Mouse (Mus musculus): ENCODE data around the gene Satb2. TPM values are rescaled to one million over a fixed set of nuclear protein-coding genes. Genes with fewer than 3 reads are reported as not detected.

Gene Satb2
- polyA plus RNA-seq, 1 experiment from 2014 or later, result 1.2 TPM

DNA sequence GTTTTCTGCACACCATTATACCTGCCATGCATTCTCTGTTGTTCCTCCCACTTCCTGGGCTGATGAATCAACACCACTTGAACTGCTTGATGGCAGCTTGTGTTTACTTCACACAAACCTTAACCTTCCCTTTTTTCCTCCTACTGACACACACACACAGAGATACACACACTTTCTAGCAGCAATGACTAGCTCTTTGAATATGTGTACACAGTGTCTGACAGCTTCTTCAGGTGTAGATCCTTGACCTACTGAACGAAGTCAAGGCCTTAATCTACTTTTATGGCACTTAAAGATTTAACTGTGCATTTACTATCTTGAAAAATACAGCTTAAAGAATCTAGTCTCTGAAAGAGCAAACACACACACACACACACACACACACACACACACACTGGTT lies 89.5 kb downstream of the Satb2 start:
- DNase-seq (ENCODE audit: low spot score, missing footprints) (no peak), ATAC-seq (ENCODE audit: low FRiP score) (no peak)
- Histone ChIP-seq H3K9ac (ENCODE audit: low read length) (no peak overlapping the region), H3K27me3 (ENCODE audit: control insufficient read depth, insufficient read depth, low read length) (no peaks in the 10 kb centered on the region), H3K27ac (ENCODE audit: low read depth, low read length) (no peak overlapping the region), H3K9me3 (ENCODE audit: control insufficient read depth, low read length) (no peaks in the 10 kb centered on the region), H3K4me1 (ENCODE audit: control insufficient read depth, insufficient read depth, low read length) (no peaks in the 10 kb centered on the region), H3K36me3 (ENCODE audit: control insufficient read depth, insufficient read depth, low read length) (no peaks in the 10 kb centered on the region), H3K4me2 (no peak overlapping the region), H3K4me3 (ENCODE audit: low read depth, low read length) (no peak overlapping the region)
- 78% methylated on average over 1 of the region's 1 CpGs for WGBS

DNA sequence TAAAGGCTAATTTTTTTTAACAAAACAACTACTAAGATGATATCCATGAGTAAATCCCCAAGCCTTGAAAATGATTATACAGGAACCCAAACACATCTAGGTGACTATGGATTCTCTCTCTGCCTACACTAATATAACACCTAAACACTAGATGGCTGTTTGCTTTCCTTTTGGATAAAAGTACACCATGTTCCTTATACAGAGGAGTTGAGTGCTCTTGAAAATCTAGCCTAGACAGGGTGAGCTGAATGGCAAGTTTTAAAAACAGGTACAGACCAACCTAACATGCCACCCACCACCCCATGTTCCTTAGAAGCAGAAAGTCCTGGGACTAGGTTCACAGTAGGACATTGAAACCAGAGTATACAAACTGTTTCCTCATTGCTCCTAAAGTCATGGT lies 90.9 kb downstream of the Satb2 start:
- H3K4me2 ChIP-seq, result no peak overlapping the region
- ATAC-seq (ENCODE audit: low FRiP score), result no peak

DNA sequence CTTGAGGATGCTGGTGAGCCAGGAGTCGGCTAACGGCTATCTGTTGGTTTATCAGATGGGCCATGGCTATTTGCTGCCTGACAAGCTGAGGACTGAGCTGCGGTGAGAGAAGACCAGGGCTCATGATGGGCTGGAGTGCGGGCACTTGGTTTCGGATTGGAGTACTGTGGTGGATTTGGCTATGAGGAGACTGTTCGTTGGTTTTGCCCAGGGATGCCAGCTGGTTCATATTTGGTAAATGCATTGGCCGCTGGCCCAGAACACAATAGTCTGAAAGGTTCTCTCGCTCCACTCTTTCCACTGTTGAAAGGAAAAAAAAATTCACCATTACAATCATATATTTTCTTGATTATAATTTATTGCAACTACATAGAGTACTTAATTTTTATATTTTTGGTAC lies 107.0 kb downstream of the Satb2 start:
- H3K9ac ChIP-seq (ENCODE audit: low read length), result no peak overlapping the region
- no peak overlapping the region for H3K4me2 ChIP-seq
- no peak overlapping the region for H3K4me3 ChIP-seq (ENCODE audit: low read depth, low read length)
- no peaks in the 10 kb centered on the region for H3K36me3 ChIP-seq (ENCODE audit: control insufficient read depth, insufficient read depth, low read length)
- H3K27ac ChIP-seq (ENCODE audit: low read depth, low read length), result no peak overlapping the region
- no peaks in the 10 kb centered on the region; the same call in 1 of the 2 replicates for H3K4me1 ChIP-seq (ENCODE audit: control insufficient read depth, insufficient read depth, low read length)
- no peak for DNase-seq (ENCODE audit: low spot score, missing footprints)
- H3K27me3 ChIP-seq (ENCODE audit: control insufficient read depth, insufficient read depth, low read length), result no peaks in the 10 kb centered on the region
- 97% methylated on average over 8 of the region's 8 CpGs for WGBS
- no peaks in the 10 kb centered on the region for H3K9me3 ChIP-seq (ENCODE audit: control insufficient read depth, low read length)
- ATAC-seq (ENCODE audit: low FRiP score), result no peak

More for the DNA sequence above, 90.9 kb downstream of the Satb2 start:
- Histone ChIP-seq H3K9me3 (ENCODE audit: control insufficient read depth, low read length) (no peaks in the 10 kb centered on the region), H3K36me3 (ENCODE audit: control insufficient read depth, insufficient read depth, low read length) (no peaks in the 10 kb centered on the region), H3K4me1 (ENCODE audit: control insufficient read depth, insufficient read depth, low read length) (no peaks in the 10 kb centered on the region), H3K4me3 (ENCODE audit: low read depth, low read length) (no peak overlapping the region), H3K27ac (ENCODE audit: low read depth, low read length) (no peak overlapping the region), H3K9ac (ENCODE audit: low read length) (no peak overlapping the region), H3K27me3 (ENCODE audit: control insufficient read depth, insufficient read depth, low read length) (no peaks in the 10 kb centered on the region)
- DNase-seq (ENCODE audit: low spot score, missing footprints), result no peak

DNA sequence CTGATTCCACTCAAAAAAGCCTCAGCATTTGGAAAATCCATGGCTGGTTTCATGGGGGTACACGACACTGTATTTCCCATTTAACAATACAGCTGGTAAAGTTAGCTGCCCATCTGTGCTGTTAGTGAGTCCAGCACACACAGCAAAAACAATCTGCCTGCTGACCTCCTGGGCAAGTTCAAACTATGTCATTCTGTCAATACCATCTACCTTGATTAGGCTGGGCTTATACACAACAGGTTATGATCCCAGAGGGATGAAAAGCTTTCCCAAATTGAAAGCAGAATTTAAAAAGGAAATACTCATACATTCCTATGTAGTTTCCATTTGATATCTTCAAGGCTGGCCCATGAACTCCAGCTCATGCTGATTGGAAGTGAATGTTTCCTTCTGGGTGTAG lies 113.2 kb downstream of the Satb2 start:
- Histone ChIP-seq H3K27me3 (ENCODE audit: control insufficient read depth, insufficient read depth, low read length) (no peaks in the 10 kb centered on the region), H3K27ac (ENCODE audit: low read depth, low read length) (no peak overlapping the region), H3K4me2 (no peak overlapping the region), H3K9me3 (ENCODE audit: control insufficient read depth, low read length) (no peaks in the 10 kb centered on the region), H3K4me3 (ENCODE audit: low read depth, low read length) (no peak overlapping the region), H3K9ac (ENCODE audit: low read length) (no peak overlapping the region), H3K36me3 (ENCODE audit: control insufficient read depth, insufficient read depth, low read length) (no peaks in the 10 kb centered on the region), H3K4me1 (ENCODE audit: control insufficient read depth, insufficient read depth, low read length) (no peaks in the 10 kb centered on the region; the same call in 1 of the 2 replicates)
- ATAC-seq (ENCODE audit: low FRiP score), result no peak
- no peak for DNase-seq (ENCODE audit: low spot score, missing footprints)
- WGBS, result 85% methylated on average over 1 of the region's 1 CpGs

DNA sequence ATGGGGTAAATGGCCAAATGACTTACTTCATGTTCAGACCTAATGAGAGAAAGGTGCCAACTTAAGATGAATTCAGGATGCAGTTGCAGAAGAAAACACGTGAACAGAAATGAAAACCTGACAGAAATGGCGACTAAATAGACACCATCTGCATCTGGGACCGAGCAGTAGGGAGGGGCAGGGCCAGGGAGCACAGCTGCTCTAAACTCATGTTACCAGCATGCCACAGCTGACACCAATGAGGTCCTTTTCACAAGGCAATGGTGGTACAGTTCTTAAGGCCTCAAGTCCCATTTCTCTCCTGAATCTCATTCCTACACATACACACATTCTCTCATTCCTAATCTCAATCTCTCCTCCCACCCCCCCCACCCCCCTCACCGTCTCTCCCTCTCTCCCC lies 115.7 kb downstream of the Satb2 start:
- Histone ChIP-seq H3K4me1 (ENCODE audit: control insufficient read depth, insufficient read depth, low read length) (no peaks in the 10 kb centered on the region; the same call in 1 of the 2 replicates), H3K4me3 (ENCODE audit: low read depth, low read length) (no peak overlapping the region), H3K36me3 (ENCODE audit: control insufficient read depth, insufficient read depth, low read length) (no peaks in the 10 kb centered on the region), H3K9me3 (ENCODE audit: control insufficient read depth, low read length) (no peaks in the 10 kb centered on the region), H3K27me3 (ENCODE audit: control insufficient read depth, insufficient read depth, low read length) (no peaks in the 10 kb centered on the region), H3K4me2 (no peak overlapping the region), H3K9ac (ENCODE audit: low read length) (no peak overlapping the region), H3K27ac (ENCODE audit: low read depth, low read length) (no peak overlapping the region)
- no peak for ATAC-seq (ENCODE audit: low FRiP score)
- WGBS, result 68% methylated on average over 4 of the region's 4 CpGs
- no peak for DNase-seq (ENCODE audit: low spot score, missing footprints)

DNA sequence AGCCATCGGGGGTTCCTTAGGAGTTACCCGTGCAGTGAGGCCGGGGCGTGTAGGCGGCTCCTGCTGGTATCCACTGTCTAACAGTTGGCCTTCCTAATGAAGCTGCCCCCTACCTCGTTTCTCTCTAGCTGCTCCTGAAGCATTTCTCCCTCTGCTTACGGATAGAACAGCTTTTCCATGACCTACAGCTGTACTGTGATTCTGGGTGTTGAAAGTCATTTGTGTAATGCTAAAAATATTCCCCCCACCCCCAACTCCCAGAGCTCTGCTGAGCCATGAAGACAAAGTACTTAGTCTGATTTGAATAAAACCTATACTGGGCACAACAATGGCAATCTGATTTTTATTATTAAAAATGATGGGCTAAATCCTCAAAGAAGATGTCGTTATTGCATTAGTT lies 121.2 kb downstream of the Satb2 start:
- H3K9me3 ChIP-seq (ENCODE audit: control insufficient read depth, low read length), result no peaks in the 10 kb centered on the region
- H3K27ac ChIP-seq (ENCODE audit: low read depth, low read length), result no peak overlapping the region
- ATAC-seq (ENCODE audit: low FRiP score), result no peak
- H3K36me3 ChIP-seq (ENCODE audit: control insufficient read depth, insufficient read depth, low read length), result no peaks in the 10 kb centered on the region
- H3K4me3 ChIP-seq (ENCODE audit: low read depth, low read length), result no peak overlapping the region
- H3K4me1 ChIP-seq (ENCODE audit: control insufficient read depth, insufficient read depth, low read length), result no peaks in the 10 kb centered on the region
- no peak for DNase-seq (ENCODE audit: low spot score, missing footprints)
- WGBS, result 87% methylated on average over 8 of the region's 8 CpGs
- no peak overlapping the region for H3K9ac ChIP-seq (ENCODE audit: low read length)
- H3K27me3 ChIP-seq (ENCODE audit: control insufficient read depth, insufficient read depth, low read length), result no peaks in the 10 kb centered on the region
- H3K4me2 ChIP-seq, result no peak overlapping the region

DNA sequence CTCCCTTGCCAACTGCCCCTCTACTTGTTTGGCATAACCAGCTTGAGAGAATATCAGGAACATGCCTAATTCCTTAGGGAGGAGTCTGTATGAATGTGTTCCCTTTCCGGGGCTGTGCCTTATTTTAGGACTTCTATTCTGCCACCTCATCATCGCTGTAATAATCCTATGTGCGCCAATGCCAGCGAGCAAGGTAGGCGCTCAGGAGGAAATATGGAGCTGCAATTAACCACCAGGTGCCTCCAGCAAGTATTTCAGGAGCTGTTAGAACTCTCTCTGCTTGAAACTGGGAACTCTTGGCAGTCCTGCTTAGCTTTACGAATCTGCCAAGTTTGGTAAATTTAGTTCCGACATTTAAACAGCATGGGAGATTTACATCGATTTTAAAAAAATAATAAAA lies 128.0 kb downstream of the Satb2 start:
- Histone ChIP-seq H3K9ac (ENCODE audit: low read length) (no peak overlapping the region), H3K4me3 (ENCODE audit: low read depth, low read length) (no peak overlapping the region), H3K36me3 (ENCODE audit: control insufficient read depth, insufficient read depth, low read length) (no peaks in the 10 kb centered on the region), H3K9me3 (ENCODE audit: control insufficient read depth, low read length) (no peaks in the 10 kb centered on the region), H3K27ac (ENCODE audit: low read depth, low read length) (no peak overlapping the region), H3K4me1 (ENCODE audit: control insufficient read depth, insufficient read depth, low read length) (no peaks in the 10 kb centered on the region), H3K4me2 (no peak overlapping the region), H3K27me3 (ENCODE audit: control insufficient read depth, insufficient read depth, low read length) (no peaks in the 10 kb centered on the region)
- WGBS, result 92% methylated on average over 8 of the region's 8 CpGs
- ATAC-seq (ENCODE audit: low FRiP score) (no peak), DNase-seq (ENCODE audit: low spot score, missing footprints) (no peak)

DNA sequence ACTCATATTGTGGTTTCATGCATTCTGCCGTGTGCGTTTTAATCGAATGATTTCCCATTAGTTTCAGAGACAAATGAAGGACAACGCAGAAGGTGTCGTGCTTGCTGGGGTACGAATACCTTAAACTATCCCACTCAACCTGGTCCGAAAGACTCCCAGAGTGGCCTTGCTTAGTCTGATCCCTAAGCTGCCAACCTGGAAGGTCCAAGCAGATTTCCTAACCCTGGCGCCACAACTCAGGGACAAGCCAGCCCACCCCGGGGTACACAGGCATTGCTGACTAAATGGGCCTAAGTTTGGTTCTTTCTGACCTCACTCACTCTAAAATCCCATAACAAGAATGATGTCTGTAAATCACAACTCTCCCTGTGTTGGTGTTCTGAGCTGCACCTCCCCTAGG lies 132.1 kb downstream of the Satb2 start:
- no peaks in the 10 kb centered on the region for H3K9me3 ChIP-seq (ENCODE audit: control insufficient read depth, low read length)
- H3K4me3 ChIP-seq (ENCODE audit: low read depth, low read length), result no peak overlapping the region
- ATAC-seq (ENCODE audit: low FRiP score) (no peak), DNase-seq (ENCODE audit: low spot score, missing footprints) (no peak)
- H3K4me2 ChIP-seq, result no peak overlapping the region
- no peak overlapping the region for H3K27ac ChIP-seq (ENCODE audit: low read depth, low read length)
- H3K4me1 ChIP-seq (ENCODE audit: control insufficient read depth, insufficient read depth, low read length), result peaks cover 6% of the 10 kb centered on the region
- H3K9ac ChIP-seq (ENCODE audit: low read length), result no peak overlapping the region
- WGBS, result 91% methylated on average over 9 of the region's 9 CpGs
- no peaks in the 10 kb centered on the region for H3K36me3 ChIP-seq (ENCODE audit: control insufficient read depth, insufficient read depth, low read length)
- H3K27me3 ChIP-seq (ENCODE audit: control insufficient read depth, insufficient read depth, low read length), result no peaks in the 10 kb centered on the region

DNA sequence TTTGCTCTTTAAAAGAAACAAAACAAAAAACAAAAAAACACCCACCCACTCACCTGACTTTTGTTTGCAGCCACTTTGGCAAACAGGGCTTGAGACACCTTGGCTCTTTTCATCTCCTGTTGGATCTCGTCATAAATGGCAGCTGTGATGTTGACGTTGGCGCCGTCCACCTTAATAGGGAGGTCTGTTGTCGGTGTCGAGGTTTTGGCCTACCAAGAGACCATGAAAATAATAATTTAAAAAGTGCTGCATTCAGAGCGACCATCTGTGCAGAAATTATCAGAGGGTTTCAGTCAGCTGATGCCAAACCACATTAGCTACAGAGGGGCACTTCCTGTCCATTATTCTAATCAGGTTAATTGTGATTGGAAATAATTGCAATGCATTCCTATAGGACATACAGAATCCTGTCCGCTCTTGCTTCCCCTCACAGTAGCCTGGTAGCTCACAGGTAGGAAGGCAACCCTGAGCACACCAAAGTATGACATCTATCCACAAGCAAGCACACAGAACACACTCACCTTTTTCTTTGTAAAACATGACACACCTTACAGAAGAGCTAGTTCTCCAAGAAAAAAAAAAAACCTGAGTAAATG lies 132.8 kb downstream of the Satb2 start:
- Histone ChIP-seq H3K27ac (ENCODE audit: low read depth, low read length) (no peak overlapping the region), H3K4me3 (ENCODE audit: low read depth, low read length) (no peak overlapping the region), H3K9ac (ENCODE audit: low read length) (no peak overlapping the region), H3K4me1 (ENCODE audit: control insufficient read depth, insufficient read depth, low read length) (peaks cover 6% of the 10 kb centered on the region), H3K9me3 (ENCODE audit: control insufficient read depth, low read length) (no peaks in the 10 kb centered on the region), H3K4me2 (no peak overlapping the region), H3K27me3 (ENCODE audit: control insufficient read depth, insufficient read depth, low read length) (no peaks in the 10 kb centered on the region), H3K36me3 (ENCODE audit: control insufficient read depth, insufficient read depth, low read length) (no peaks in the 10 kb centered on the region)
- no peak for DNase-seq (ENCODE audit: low spot score, missing footprints)
- 86% methylated on average over 8 of the region's 8 CpGs for WGBS
- ATAC-seq (ENCODE audit: low FRiP score), result no peak

All from midbrain, embryonic 11.5 days (tissue).